ENCODE assay signal across 15 mouse cellular contexts in the genomic region with DNA sequence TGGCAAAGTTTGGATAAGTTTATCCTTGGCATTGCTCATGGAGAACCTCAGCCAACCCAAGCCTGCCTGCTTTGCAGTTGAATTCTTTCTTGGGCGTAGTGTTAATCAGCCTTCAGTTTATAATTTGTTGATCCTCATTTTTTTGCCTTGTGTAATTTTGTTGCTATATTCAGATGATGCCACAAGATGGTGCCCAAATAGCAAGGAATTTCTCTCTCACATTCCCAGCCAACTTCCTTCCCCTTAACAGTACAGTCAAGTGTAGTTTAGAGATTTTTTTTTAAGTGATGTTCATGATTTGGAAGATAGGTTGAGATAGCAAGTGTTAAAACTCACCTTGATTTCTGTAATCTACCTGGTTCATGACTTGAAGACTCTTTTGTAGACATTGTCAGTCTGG. TPM values are rescaled to one million over a fixed set of nuclear protein-coding genes. Genes with fewer than 3 reads are reported as not detected.
DNase-seq lines count a peak whose midpoint lies in the region; ATAC-seq and TF ChIP-seq lines count a peak whose summit lies in the region.
"Had no signal": no experiment of that assay in that cellular context is flagged by ENCODE, and none has a peak within 500 bp of the region (broad histone marks: within the 10 kb centered on the region; RNA-seq: fewer than 3 reads in every experiment).

No protein-coding gene starts in this region.

- no peaks in the 10 kb centered on the region; the same call in 1 of the 2 replicates for H3K36me3 ChIP-seq in forebrain, postnatal 0 days (ENCODE audit: insufficient read depth)
- peaks cover 7% of the 10 kb centered on the region for H3K36me3 ChIP-seq in forebrain, embryonic 12.5 days (replicated peaks)
- no peaks in the 10 kb centered on the region; the same call in 1 of the 2 replicates for H3K36me3 ChIP-seq in midbrain, postnatal 0 days (ENCODE audit: insufficient read depth, low read length)
- no peaks in the 10 kb centered on the region for H3K36me3 ChIP-seq in midbrain, embryonic 11.5 days (ENCODE audit: control insufficient read depth, insufficient read depth, low read length)
- H3K36me3 ChIP-seq: hindbrain, embryonic 15.5 days had no signal

- H3K4me2 ChIP-seq in forebrain, postnatal 0 days (ENCODE audit: low read depth), result no peak overlapping the region
- no peak overlapping the region for H3K4me2 ChIP-seq in forebrain, embryonic 12.5 days
- H3K4me2 ChIP-seq in midbrain, postnatal 0 days (ENCODE audit: low read depth, low read length, poor library complexity, severe bottlenecking), result no peak overlapping the region
- no peak overlapping the region for H3K4me2 ChIP-seq in midbrain, embryonic 11.5 days
- H3K4me2 ChIP-seq: heart, embryonic 13.5 days; hindbrain, embryonic 15.5 days; liver, embryonic 13.5 days had no signal

- H3K9ac ChIP-seq in forebrain, postnatal 0 days, result no peak overlapping the region
- H3K9ac ChIP-seq in forebrain, embryonic 12.5 days, result no peak overlapping the region
- no peak overlapping the region for H3K9ac ChIP-seq in midbrain, postnatal 0 days (replicated peaks; ENCODE audit: low read length, poor library complexity, severe bottlenecking)
- no peak overlapping the region for H3K9ac ChIP-seq in midbrain, embryonic 11.5 days (ENCODE audit: low read length)
- H3K9ac ChIP-seq: heart, embryonic 13.5 days; hindbrain, embryonic 15.5 days; liver, embryonic 13.5 days had no signal

- WGBS in forebrain, postnatal 0 days, result 37% methylated on average over 1 of the region's 1 CpGs
- 84% methylated on average over 1 of the region's 1 CpGs for WGBS in forebrain, embryonic 12.5 days
- WGBS in midbrain, postnatal 0 days, result 71% methylated on average over 1 of the region's 1 CpGs
- 100% methylated on average over 1 of the region's 1 CpGs for WGBS in midbrain, embryonic 11.5 days

- TF ChIP-seq CTCF in forebrain, postnatal 0 days (IDR thresholded peaks at IDR 0.05; ENCODE audit: low read depth), result peak; percentile 79
- peak; percentile 83 for TF ChIP-seq CTCF in midbrain, postnatal 0 days (IDR thresholded peaks at IDR 0.05)

- peak; percentile 36; the same call in 1 of the 2 replicates for ATAC-seq in forebrain, postnatal 0 days
- ATAC-seq in forebrain, embryonic 12.5 days (ENCODE audit: low FRiP score), result no peak
- no peak for ATAC-seq in midbrain, postnatal 0 days (ENCODE audit: low FRiP score)
- no peak for ATAC-seq in midbrain, embryonic 11.5 days (ENCODE audit: low FRiP score)

- no peaks in the 10 kb centered on the region for H3K9me3 ChIP-seq in forebrain, postnatal 0 days (ENCODE audit: low read length)
- H3K9me3 ChIP-seq in forebrain, embryonic 12.5 days, result no peaks in the 10 kb centered on the region
- no peaks in the 10 kb centered on the region for H3K9me3 ChIP-seq in midbrain, postnatal 0 days (ENCODE audit: low read length)
- H3K9me3 ChIP-seq in midbrain, embryonic 11.5 days (ENCODE audit: control insufficient read depth, low read length), result no peaks in the 10 kb centered on the region
- H3K9me3 ChIP-seq: heart, embryonic 13.5 days; hindbrain, embryonic 15.5 days; liver, embryonic 13.5 days had no signal

- H3K4me3 ChIP-seq in forebrain, postnatal 0 days (ENCODE audit: low read depth, low read length), result no peak overlapping the region
- no peak overlapping the region for H3K4me3 ChIP-seq in forebrain, embryonic 12.5 days (replicated peaks)
- no peak overlapping the region for H3K4me3 ChIP-seq in midbrain, postnatal 0 days (ENCODE audit: low read depth, low read length)
- H3K4me3 ChIP-seq in midbrain, embryonic 11.5 days (ENCODE audit: low read depth, low read length), result no peak overlapping the region
- H3K4me3 ChIP-seq: heart, embryonic 13.5 days; hindbrain, embryonic 15.5 days; liver, embryonic 13.5 days had no signal

- H3K4me1 ChIP-seq in forebrain, postnatal 0 days (ENCODE audit: insufficient read depth), result no peaks in the 10 kb centered on the region
- H3K4me1 ChIP-seq in forebrain, embryonic 12.5 days, result peaks cover 9% of the 10 kb centered on the region; the same call in 1 of the 2 replicates
- H3K4me1 ChIP-seq in midbrain, postnatal 0 days (ENCODE audit: insufficient read depth, low read length), result no peaks in the 10 kb centered on the region
- no peaks in the 10 kb centered on the region for H3K4me1 ChIP-seq in midbrain, embryonic 11.5 days (ENCODE audit: control insufficient read depth, insufficient read depth, low read length)
- H3K4me1 ChIP-seq: hindbrain, embryonic 15.5 days had no signal

- intact Hi-C loops in gastrocnemius, postnatal 14 days (cut with DNase I; ENCODE audit: low total_unique reads), result no loop called here

- no peak overlapping the region for H3K27ac ChIP-seq in forebrain, postnatal 0 days (ENCODE audit: low read depth, low read length)
- H3K27ac ChIP-seq in forebrain, embryonic 12.5 days, result no peak overlapping the region
- H3K27ac ChIP-seq in midbrain, postnatal 0 days (ENCODE audit: low read depth, low read length), result no peak overlapping the region
- no peak overlapping the region for H3K27ac ChIP-seq in midbrain, embryonic 11.5 days (ENCODE audit: low read depth, low read length)
- H3K27ac ChIP-seq: heart, embryonic 13.5 days; hindbrain, embryonic 15.5 days; liver, embryonic 13.5 days had no signal

- H3K27me3 ChIP-seq in forebrain, postnatal 0 days (ENCODE audit: insufficient read depth, low read length), result no peaks in the 10 kb centered on the region
- H3K27me3 ChIP-seq in forebrain, embryonic 12.5 days, result no peaks in the 10 kb centered on the region
- no peaks in the 10 kb centered on the region for H3K27me3 ChIP-seq in midbrain, postnatal 0 days (ENCODE audit: insufficient read depth, low read length)
- H3K27me3 ChIP-seq in midbrain, embryonic 11.5 days (ENCODE audit: control insufficient read depth, insufficient read depth, low read length), result no peaks in the 10 kb centered on the region
- H3K27me3 ChIP-seq: heart, embryonic 13.5 days; hindbrain, embryonic 15.5 days; liver, embryonic 13.5 days had no signal

- peak; percentile 74 for DNase-seq in forebrain, postnatal 0 days
- DNase-seq in layer of hippocampus, adult 11-12 months (ENCODE audit: low spot score), result peak; percentile 22
- DNase-seq in layer of hippocampus, postnatal 36 days, result no peak
- peak; percentile 67 for DNase-seq in midbrain, postnatal 0 days (ENCODE audit: low spot score)
- no peak for DNase-seq in midbrain, embryonic 11.5 days (ENCODE audit: low spot score, missing footprints)
- DNase-seq in telencephalon, adult 2 months (ENCODE audit: low read depth, low spot score), result peak; percentile 28
- no peak for DNase-seq in gastrocnemius, postnatal 14 days
- DNase-seq: kidney, postnatal 14 days; liver, embryonic 13.5 days; right cerebral cortex, postnatal 4 days; thymus, postnatal 4 days had no signal

RNA-seq across cellular contexts. Expression of a gene that starts 23.4 kb away (rescaled TPM):
- total RNA-seq in forebrain, postnatal 0 days (2014; rRNA removed), result 0.46 and 1.5 TPM in 2 replicates
- 0.15 TPM in 1 of 2 replicates, not detected in the other for polyA plus RNA-seq in forebrain, postnatal 0 days (2015; fragmentation: Nextera tagmentation; extraction: Ambion mirVana)
- 0.24 and 0.34 TPM in 2 replicates for polyA plus RNA-seq in forebrain, embryonic 12.5 days (2016; fragmentation: Nextera tagmentation; extraction: Ambion mirVana)
- under 1 TPM; 0.15 to 0.35 TPM for total RNA-seq in layer of hippocampus, postnatal 36 days (2021)
- 0.24 and 0.27 TPM in 2 replicates for total RNA-seq in midbrain, postnatal 0 days (2014; rRNA removed)
- 0.10 and 0.11 TPM in 2 replicates for polyA plus RNA-seq in midbrain, postnatal 0 days (2015; fragmentation: Nextera tagmentation; extraction: Ambion mirVana)
- 0.12 and 0.25 TPM in 2 replicates for polyA plus RNA-seq in midbrain, embryonic 11.5 days (2014; fragmentation: Nextera tagmentation; extraction: Ambion mirVana)
- total RNA-seq in gastrocnemius, postnatal 14 days (2021), result 1 to 10 TPM; 2.5 to 3.1 TPM
- total RNA-seq: megakaryocyte-erythroid progenitor cell, adult 5-6 weeks had no signal
- polyA plus RNA-seq: hindbrain, embryonic 15.5 days had no signal

Comparison
In these comparisons a context has a peak if more than half of its experiments do, and no peak if none do; other contexts are left out.
1. DNase-seq: peak in forebrain, postnatal 0 days (single experiment), layer of hippocampus, adult 11-12 months (single experiment), midbrain, postnatal 0 days (single experiment) and telencephalon, adult 2 months (single experiment); none in layer of hippocampus, postnatal 36 days (0 of 2), midbrain, embryonic 11.5 days (single experiment) and gastrocnemius, postnatal 14 days (single experiment).